Mouse (Mus musculus) left cerebral cortex, adult 2 months (tissue): ENCODE data around the gene Sppl2b. TPM values are rescaled to one million over a fixed set of nuclear protein-coding genes. Genes with fewer than 3 reads are reported as not detected.
A peak's percentile ranks its signal among the peaks of the same experiment; 100 is the strongest.

ENCODE experiments used
- DNase-seq, 2 experiments: peaks; one replicate each; pipeline ENCODE4 v3.0.0; 2021 to 2022; ENCODE audit warnings: low spot score in 2 of 2, mixed read lengths in 1 of 2; ENCODE audit errors: extremely low spot score in 1 of 2
- H3K27ac ChIP-seq: fragments of 200-600 bp; 2 replicates; pipeline ENCODE4 v1.8.1; 2022
- H3K4me3 ChIP-seq: fragments of 200-600 bp; 2 replicates; pipeline ENCODE4 v1.8.1; 2022
- CTCF ChIP-seq: fragments of 200-600 bp; IDR thresholded peaks from 2 replicates; pipeline ENCODE4 v1.8.1; 2022; ENCODE audit warnings: antibody characterized with exemption, mild to moderate bottlenecking, moderate library complexity
- intact Hi-C: fragments of 180-260 bp; cut with DNase I; formaldehyde crosslinking; loops from one replicate; pipeline ENCODE4 v1.15.1; 2025
- microRNA-seq, 2 experiments: library from miRNA; unstranded; fragments of <30 nt; microRNA quantifications; one replicate each; pipeline ENCODE4 v1.2.0; 2021
- total RNA-seq, 2 experiments: library from RNA; stranded (reverse); gene quantifications; 2 replicates each; pipeline ENCODE4 v1.2.3; 2021

The Sppl2b gene
- total RNA-seq, 2 experiments from 2014 or later = 55.6 to 62.5 TPM

DNA sequence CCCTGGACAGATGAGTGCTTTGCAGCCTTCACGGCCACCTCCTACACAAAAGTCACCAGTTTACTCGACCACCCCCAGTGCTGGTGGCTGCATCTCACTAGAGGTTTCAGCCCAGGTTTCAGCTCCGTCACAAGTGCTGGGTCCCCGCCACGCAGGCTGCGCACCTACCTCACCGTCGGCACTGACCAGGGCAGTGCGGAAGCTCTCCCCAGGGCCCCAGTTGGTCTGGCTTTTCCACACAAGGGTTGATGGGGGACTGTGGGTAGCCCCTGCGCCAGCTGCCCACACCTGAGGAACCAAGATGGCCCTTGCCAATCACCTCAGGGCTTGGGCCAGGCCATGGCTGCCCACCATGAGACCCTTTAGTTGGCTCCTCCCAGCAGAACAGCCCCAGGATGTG lies 48.2 kb downstream of the Sppl2b start:
- intact Hi-C loops = no loop called here
- H3K27ac ChIP-seq = no peak overlapping the region
- DNase-seq = no peak
- no peak overlapping the region for H3K4me3 ChIP-seq
- TF ChIP-seq CTCF = no peak

DNA sequence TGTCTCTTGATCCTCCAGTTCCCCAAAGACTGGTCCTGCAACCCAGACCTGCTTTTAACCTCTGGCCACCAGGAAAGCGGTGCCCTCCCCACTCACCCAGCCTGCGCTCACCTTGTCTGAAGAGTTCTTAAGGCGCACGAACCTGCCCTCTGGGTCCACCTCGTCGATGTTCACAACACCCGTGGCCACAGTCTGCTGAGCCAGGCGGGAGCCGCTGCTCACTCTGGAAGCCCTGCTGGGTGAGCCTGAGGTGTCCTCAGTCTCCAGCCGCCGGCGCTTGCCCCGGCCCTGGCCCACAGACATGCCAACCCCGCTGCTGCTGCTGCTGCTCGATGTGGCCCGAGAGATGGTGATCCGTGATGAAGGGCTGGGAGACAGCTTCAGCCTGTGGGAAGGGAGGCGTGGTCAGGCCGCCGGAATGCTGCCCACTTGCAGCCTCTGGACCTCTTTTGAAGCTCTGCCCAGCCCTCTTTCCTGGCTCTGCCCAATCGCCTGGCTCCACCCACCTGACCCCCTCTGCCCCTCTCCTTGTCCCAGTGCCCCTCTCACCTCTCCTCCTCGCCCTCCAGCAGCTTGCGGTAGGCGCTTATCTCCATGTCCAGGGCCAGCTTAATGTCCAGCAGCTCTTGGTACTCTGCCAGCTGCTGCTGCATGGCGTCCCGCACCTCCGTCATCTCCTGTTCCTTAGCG lies 49.1 kb downstream of the Sppl2b start:
- no peak overlapping the region for H3K27ac ChIP-seq
- no peak for TF ChIP-seq CTCF
- H3K4me3 ChIP-seq = no peak overlapping the region
- intact Hi-C loops = no loop called here
- DNase-seq = no peak

DNA sequence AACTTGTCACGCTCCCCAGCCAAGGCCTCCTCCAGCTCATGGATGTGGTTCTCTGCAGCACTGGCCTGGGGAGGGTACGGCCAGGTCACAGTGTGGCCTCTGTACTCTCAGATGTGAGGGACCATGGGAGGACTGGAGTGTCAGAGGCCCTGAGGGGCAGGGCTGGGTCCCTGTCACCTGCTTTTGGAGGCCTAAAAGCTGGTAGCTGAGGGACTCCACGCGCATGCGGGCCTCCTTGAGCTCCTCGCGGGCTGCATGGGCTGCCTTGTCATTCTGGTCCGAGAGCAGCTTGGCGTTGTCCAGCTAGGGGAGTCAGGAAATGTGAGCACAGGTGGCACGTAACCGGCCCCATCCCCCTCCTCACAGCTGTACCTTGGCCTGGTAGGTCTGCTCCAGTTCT lies 49.6 kb downstream of the Sppl2b start:
- TF ChIP-seq CTCF = no peak
- DNase-seq = no peak
- no peak overlapping the region for H3K27ac ChIP-seq
- intact Hi-C loops = no loop called here
- H3K4me3 ChIP-seq = no peak overlapping the region

DNA sequence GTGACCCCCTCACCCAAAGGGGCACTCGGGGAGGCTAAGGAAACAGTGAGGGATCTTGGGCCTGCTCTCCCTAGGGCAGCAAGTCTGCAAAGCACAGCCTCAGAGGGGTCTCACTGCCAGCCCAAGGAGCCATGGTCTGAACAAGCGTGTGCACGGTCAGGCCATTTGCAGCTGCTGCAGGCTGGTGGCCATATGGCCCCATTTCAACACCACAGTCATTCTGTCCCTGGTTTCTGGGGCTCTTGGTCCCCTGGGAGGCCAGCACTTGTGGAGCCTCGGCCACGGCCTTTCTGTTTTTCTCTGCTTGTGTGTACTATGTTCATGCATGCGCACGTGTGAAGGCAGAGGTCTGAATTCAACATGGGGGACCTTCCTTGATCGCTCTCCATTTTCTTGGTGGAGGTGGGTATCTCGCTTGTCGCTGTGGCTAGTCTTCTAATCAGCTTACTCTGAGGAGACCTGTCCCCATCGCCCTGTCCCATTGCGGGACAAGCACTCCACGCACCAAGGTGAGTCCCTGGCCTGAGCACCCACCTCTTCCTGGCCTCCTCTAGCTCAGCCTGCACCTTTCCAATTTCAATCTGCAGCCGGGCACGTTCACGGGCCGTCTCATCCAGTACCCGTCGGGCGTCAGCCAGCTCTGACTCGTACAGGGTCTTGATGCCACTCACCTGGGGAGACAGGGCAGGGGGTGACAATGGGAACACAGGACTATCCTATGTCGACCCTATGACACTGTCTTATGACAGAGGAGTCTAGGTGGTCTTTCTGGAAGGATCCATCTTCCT lies 54.5 kb downstream of the Sppl2b start:
- intact Hi-C loops = no loop called here
- H3K27ac ChIP-seq = no peak overlapping the region
- TF ChIP-seq CTCF = no peak
- H3K4me3 ChIP-seq = no peak overlapping the region
- DNase-seq = no peak

DNA sequence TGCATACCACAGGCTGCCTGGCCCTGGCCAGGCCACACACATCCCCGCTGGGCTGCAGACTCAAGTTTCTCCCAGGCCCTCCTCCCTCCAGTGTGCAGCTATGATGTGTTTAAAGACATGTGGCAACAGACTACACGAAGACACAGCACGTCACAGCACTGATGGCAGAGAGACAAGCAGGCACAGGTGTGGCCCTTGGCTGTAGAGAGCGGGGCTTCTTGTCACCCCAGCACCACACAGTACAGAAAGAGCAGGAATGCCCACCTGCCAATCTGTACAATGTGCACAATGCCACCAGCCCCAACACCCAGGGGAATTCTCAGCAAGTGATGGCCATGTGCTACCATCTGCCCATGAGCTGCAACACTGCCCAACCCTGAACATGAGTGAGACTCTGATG lies 56.3 kb downstream of the Sppl2b start:
- H3K4me3 ChIP-seq = no peak overlapping the region
- no peak overlapping the region for H3K27ac ChIP-seq
- DNase-seq = no peak
- intact Hi-C loops = no loop called here
- no peak for TF ChIP-seq CTCF

DNA sequence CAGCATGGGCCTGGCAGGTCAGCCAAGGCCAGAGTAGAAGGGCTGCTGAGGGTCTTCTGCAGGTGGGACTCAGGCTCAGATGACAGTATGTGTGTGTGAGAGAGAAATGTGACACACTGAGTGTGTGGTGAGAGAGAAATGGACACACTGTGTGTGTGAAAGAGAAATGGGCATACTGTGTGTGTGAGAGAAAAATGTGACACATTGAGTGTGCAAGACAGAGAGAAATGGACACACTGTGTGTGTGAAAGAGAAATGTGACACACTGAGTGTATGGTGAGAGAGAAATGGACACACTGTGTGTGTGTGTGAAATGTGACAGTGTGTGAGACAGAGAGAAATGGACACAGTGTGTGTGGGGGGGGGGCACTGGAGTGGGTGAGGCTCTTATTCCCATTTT lies 56.8 kb downstream of the Sppl2b start:
- no peak overlapping the region for H3K4me3 ChIP-seq
- no peak overlapping the region for H3K27ac ChIP-seq
- TF ChIP-seq CTCF = no peak
- no peak for DNase-seq
- intact Hi-C loops = no loop called here

DNA sequence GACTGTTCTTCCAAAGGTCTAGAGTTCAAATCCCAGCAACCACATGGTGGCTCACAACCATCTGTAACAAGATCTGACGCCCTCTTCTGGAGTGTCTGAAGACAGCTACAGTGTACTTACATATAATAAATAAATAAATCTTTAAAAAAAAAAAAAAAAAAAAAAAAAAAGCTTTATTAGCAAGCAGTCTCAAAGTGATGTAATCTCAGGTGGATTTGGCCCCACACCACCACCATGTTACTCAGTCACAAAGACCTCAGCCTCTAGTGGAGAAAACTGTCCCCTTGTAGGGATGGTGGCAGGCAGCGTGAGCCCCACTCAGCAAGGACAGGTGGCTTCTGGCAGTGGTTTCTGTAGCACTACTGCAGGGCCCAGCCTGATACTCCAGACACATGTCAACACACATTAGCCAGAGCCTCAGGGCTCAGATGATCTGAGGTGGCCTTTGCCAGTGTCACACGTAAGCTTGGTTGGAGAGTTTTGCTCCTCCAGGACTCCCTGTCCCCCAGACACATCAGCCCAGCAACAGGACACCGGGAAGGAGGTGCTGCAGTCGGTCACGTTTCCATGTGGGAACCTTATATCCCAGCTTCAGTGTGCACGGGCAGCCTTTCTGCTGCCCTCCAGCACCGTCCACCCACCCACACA lies 58.4 kb downstream of the Sppl2b start:
- intact Hi-C loops = no loop called here
- no peak for DNase-seq
- no peak for TF ChIP-seq CTCF
- Histone ChIP-seq H3K27ac (no peak overlapping the region), H3K4me3 (no peak overlapping the region)

DNA sequence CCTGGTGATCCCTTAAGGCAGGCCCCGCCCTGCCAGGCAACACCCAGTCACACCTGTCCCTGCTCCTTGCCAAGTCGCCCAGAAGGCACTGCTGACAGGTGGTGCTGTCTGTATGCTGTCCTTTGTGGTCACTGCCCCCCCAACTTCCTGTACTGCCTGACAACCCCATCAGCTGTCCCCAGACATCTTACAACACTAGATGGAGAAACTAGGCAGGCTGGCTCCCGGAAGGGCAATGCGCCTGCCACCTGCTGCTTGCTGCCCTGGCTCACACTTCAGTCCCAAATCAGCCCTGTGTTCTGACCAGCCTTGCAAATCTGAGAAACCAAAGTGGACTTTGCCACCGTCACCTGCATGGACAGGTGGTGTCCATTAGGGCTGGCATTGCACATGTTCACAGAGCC lies 59.2 kb downstream of the Sppl2b start:
- H3K4me3 ChIP-seq = no peak overlapping the region
- H3K27ac ChIP-seq = no peak overlapping the region
- no peak for TF ChIP-seq CTCF
- no peak for DNase-seq
- intact Hi-C loops = no loop called here

DNA sequence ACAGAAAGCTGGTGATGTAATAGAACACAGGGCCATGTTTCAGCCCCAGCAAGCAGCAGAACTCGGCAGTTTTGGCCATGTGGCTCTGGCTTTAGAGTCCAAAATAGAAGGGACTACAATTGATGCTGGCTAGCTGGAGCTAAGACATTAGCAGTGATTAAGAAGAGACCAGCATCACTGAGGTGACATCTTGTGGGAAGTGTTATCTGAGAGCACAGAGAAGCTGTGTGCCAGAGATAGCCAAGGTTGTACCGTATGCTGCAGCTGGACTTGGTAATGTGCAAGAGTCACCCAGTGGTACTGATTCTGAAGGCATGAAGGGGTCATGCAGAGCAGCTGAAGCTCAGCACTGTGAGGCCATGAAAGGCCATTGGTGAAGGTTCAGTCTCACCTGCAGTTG lies 60.2 kb downstream of the Sppl2b start:
- no peak for TF ChIP-seq CTCF
- intact Hi-C loops = no loop called here
- Histone ChIP-seq H3K27ac (no peak overlapping the region), H3K4me3 (no peak overlapping the region)
- DNase-seq = no peak

DNA sequence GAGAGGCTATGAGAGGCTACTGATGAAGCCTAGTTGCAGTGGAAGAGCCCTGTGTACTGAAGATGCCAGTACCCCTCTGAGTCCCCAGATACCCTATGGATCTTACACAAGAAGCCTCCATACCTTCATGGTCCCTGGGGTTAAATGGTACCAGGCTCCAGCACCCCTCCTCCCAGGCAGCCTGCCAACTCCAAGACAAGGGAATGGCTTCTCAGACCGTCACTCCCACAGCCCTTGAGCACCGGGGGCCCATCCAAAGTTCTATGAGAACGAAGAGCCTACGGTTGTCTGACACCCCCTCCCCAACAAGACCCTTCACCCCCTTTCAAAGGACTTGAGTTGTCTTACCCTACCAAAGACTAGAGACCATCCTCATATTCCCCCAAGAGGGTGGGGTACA lies 60.7 kb downstream of the Sppl2b start:
- intact Hi-C loops = no loop called here
- no peak overlapping the region for H3K4me3 ChIP-seq
- no peak for TF ChIP-seq CTCF
- no peak for DNase-seq
- H3K27ac ChIP-seq = no peak overlapping the region

DNA sequence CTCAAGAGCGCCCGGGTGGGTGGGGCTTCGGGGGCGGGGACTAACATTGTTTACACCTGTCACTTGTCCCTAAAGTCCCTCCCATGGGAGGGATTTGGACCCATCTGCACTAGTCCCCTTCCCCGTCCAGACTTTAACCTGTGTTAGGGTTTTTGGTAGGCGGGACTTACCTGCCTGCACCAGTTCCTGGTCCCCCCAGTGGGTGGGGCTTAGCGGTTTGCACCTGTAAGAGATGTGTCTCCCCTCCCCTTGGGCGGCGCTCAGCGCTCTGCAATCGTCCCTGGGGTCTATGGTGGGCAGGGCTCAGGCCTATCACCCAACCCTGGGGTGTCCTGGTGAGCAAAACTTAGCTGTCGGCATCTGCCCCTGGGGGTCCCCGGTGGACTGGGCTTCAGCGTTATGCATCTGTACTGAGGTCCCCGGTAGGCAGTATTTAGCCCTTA lies 62.3 kb downstream of the Sppl2b start:
- intact Hi-C loops = no loop called here
- DNase-seq = no peak
- no peak for TF ChIP-seq CTCF
- H3K4me3 ChIP-seq = peak overlapping the region; percentile 82
- H3K27ac ChIP-seq = peak overlapping the region; percentile 82

DNA sequence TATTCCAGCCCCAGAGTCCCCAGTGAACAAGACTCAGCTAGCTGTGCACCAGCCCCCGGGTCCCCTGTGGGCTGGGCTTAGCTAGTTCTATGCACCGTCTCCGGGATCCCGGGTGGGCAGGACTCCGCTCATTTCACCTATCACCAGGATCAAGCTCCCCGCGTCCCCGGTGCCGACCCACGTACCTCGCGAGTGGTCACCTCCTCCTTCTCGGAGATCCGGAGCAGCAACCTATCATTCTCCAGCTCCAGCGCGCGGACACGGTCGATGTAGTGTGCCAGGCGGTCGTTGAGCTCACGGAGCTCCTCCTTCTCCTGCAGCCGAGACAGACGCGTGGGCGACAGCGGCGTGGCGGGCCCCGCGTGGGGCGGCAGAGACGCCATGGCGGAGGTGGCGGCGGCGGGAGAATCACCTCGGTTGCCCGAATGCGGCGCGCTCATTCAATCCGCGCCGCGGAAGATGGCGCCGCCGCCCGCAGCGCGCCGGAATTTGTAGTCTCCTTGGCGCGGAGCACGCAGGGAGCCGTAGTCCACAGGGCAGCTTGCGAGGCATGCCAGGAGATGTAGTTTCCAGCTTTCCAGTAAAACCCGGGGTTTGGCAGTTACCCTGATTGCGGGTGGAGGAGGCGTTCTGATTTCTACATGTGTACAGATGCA lies 62.8 kb downstream of the Sppl2b start, which contains the start of gene Lmnb2:
Gene Lmnb2, minus strand, starts transcription at position 467 of the 656 bp plus-strand sequence.
- peak within 1 kb of the TSS; percentile 82 for H3K27ac ChIP-seq
- peak within 1 kb of the TSS; percentile 82 for H3K4me3 ChIP-seq
- no peak; the same call in 1 of the 2 replicates for TF ChIP-seq CTCF
- intact Hi-C loops = no loop called here
- DNase-seq = peak; percentile 86

Small RNA genes lying within 50 kb of the gene (microRNA-seq; reads per million reads assigned to microRNA genes)
- gene Mir1982 = 2.7 to 4.8 reads per million in 2 experiments

Other genes with a start within 250 kb of the Sppl2b start
- gene Gm49322, start 249.3 kb upstream of the Sppl2b start, total RNA-seq = 1 to 10 TPM; 2.7 to 4.2 TPM
- 100 to 1,000 TPM; 244 to 251 TPM for gene Csnk1g2, start 232.4 kb upstream of the Sppl2b start, total RNA-seq
- 10 to 100 TPM; 85.1 to 96.7 TPM for gene Btbd2, start 198.2 kb upstream of the Sppl2b start, total RNA-seq
- gene Mknk2, start 177.2 kb upstream of the Sppl2b start, total RNA-seq = 10 to 100 TPM; 42.8 to 48.8 TPM
- 10 to 100 TPM; 13.6 to 15.5 TPM for gene Mob3a, start 153.3 kb upstream of the Sppl2b start, total RNA-seq
- 10 to 100 TPM; 45.0 to 46.0 TPM for gene Izumo4, start 153.1 kb upstream of the Sppl2b start, total RNA-seq
- gene Ap3d1, start 113.0 kb upstream of the Sppl2b start, total RNA-seq = 100 to 1,000 TPM; 150 to 151 TPM
- gene Dot1l, start 100.1 kb upstream of the Sppl2b start, total RNA-seq = 10 to 100 TPM; 64.6 to 75.3 TPM
- 10 to 100 TPM; 42.0 to 48.7 TPM for gene Sf3a2, start 57.1 kb upstream of the Sppl2b start, total RNA-seq
- gene Plekhj1, start 56.6 kb upstream of the Sppl2b start, total RNA-seq = 10 to 100 TPM; 68.2 to 71.0 TPM
- gene Amh, start 50.0 kb upstream of the Sppl2b start, total RNA-seq = 1 to 10 TPM; 1.9 to 3.8 TPM
- 1 to 10 TPM; 5.9 to 7.4 TPM for gene Jsrp1, start 41.8 kb upstream of the Sppl2b start, total RNA-seq
- 100 to 1,000 TPM; 476 to 536 TPM for gene Oaz1, start 28.6 kb upstream of the Sppl2b start, total RNA-seq
- 10 to 100 TPM; 38.3 to 42.8 TPM for gene Lingo3, start 11.2 kb upstream of the Sppl2b start, total RNA-seq
- gene Lsm7, start 66 bp upstream of the Sppl2b start, total RNA-seq = 10 to 100 TPM; 40.0 to 43.2 TPM
- under 1 TPM; 0.18 to 0.19 TPM for gene Tmprss9, start 16.6 kb downstream of the Sppl2b start, total RNA-seq
- gene Timm13, start 45.7 kb downstream of the Sppl2b start, total RNA-seq = 100 to 1,000 TPM; 136 to 138 TPM
- 10 to 100 TPM; 20.0 to 20.3 TPM for gene Lmnb2, start 63.0 kb downstream of the Sppl2b start, total RNA-seq
- 10 to 100 TPM; 24.0 to 36.0 TPM for gene Gadd45b, start 74.8 kb downstream of the Sppl2b start, total RNA-seq
- 100 to 1,000 TPM in 1 of 2 experiments, 10 to 100 TPM in 1; 66.6 to 111 TPM for gene Gng7, start 159.7 kb downstream of the Sppl2b start, total RNA-seq
- gene Diras1, start 170.4 kb downstream of the Sppl2b start, total RNA-seq = 100 to 1,000 TPM; 100 to 116 TPM
- 10 to 100 TPM; 61.3 to 62.5 TPM for gene Slc39a3, start 182.2 kb downstream of the Sppl2b start, total RNA-seq
- gene Sgta, start 204.9 kb downstream of the Sppl2b start, total RNA-seq = 100 to 1,000 TPM; 171 to 173 TPM
- 10 to 100 TPM; 51.0 to 51.1 TPM for gene Thop1, start 214.8 kb downstream of the Sppl2b start, total RNA-seq
- gene Creb3l3, start 243.6 kb downstream of the Sppl2b start, total RNA-seq = under 1 TPM; 0.25 to 0.33 TPM